Mouse (Mus musculus): ENCODE data around the gene Gcgr. TPM values are rescaled to one million over a fixed set of nuclear protein-coding genes. Genes with fewer than 3 reads are reported as not detected.

The Gcgr gene
- total and polyA plus RNA-seq, 3 experiments, result not detected

GRCm38 (mm10) chr11:120560952-120561728, 30.6 kb downstream of the Gcgr start:
- no peaks in the 10 kb centered on the region for H3K9me3 ChIP-seq (replicated peaks; ENCODE audit: insufficient read depth, low read length)
- H3K79me2 ChIP-seq (ENCODE audit: control insufficient read depth, insufficient read depth, low read length, poor library complexity), result no peaks in the 10 kb centered on the region

GRCm38 (mm10) chr11:120562949-120563348, 32.5 kb downstream of the Gcgr start:
- no peak for DNase-seq (ENCODE audit: low read depth, low spot score)
- Histone ChIP-seq H3K27me3 (ENCODE audit: control insufficient read depth in 1 of 2, insufficient read depth in 2 of 2, low read length in 2 of 2) (no peaks in the 10 kb centered on the region), H3K4me1 (ENCODE audit: control insufficient read depth in 1 of 2, insufficient read depth in 2 of 2, low read length in 2 of 2) (no peaks in the 10 kb centered on the region), H3K9ac (ENCODE audit: control insufficient read depth, low read depth, low read length, poor library complexity, severe bottlenecking) (no peak overlapping the region), H3K27ac (ENCODE audit: control insufficient read depth, low read depth, low read length) (no peak overlapping the region), H3K79me2 (ENCODE audit: control insufficient read depth, insufficient read depth, low read length, poor library complexity) (peaks cover 3% of the 10 kb centered on the region; the same call in 1 of the 2 replicates), H3K36me3 (ENCODE audit: control insufficient read depth in 1 of 2, insufficient read depth in 2 of 2, low read length in 2 of 2) (peaks cover 0 to 45% of the 10 kb centered on the region in 2 experiments; a peak in 3 of 4 replicates), H3K4me3 (ENCODE audit: control insufficient read depth in 1 of 2, insufficient read depth in 1 of 2, low read depth in 2 of 2, low read length in 2 of 2) (no peak overlapping the region), H3K9me3 (replicated peaks; ENCODE audit: insufficient read depth, low read length) (no peaks in the 10 kb centered on the region)
- TF ChIP-seq MAFK (IDR thresholded peaks at IDR 0.05; ENCODE audit: borderline replicate concordance, low read depth, low read length) (no peak), E2F4 (IDR thresholded peaks at IDR 0.05; ENCODE audit: borderline replicate concordance, low read depth, low read length) (no peak), ZC3H11A (IDR thresholded peaks at IDR 0.05; ENCODE audit: low read depth, low read length) (no peak), UBTF (IDR thresholded peaks at IDR 0.05; ENCODE audit: borderline replicate concordance, insufficient read depth, low read depth, low read length) (no peak), USF2 (IDR thresholded peaks at IDR 0.05; ENCODE audit: borderline replicate concordance in 1 of 2, insufficient read depth in 1 of 2, low read depth in 1 of 2, low read length in 2 of 2) (no peak)

More at GRCm38 (mm10) chr11:120560952-120561728, 30.6 kb downstream of the Gcgr start:
- Histone ChIP-seq H3K4me1 (ENCODE audit: control insufficient read depth in 1 of 2, insufficient read depth in 2 of 2, low read length in 2 of 2) (no peaks in the 10 kb centered on the region), H3K4me3 (ENCODE audit: control insufficient read depth in 1 of 2, insufficient read depth in 1 of 2, low read depth in 2 of 2, low read length in 2 of 2) (no peak overlapping the region), H3K27ac (ENCODE audit: control insufficient read depth, low read depth, low read length) (no peak overlapping the region), H3K36me3 (ENCODE audit: control insufficient read depth in 1 of 2, insufficient read depth in 2 of 2, low read length in 2 of 2) (peaks cover 0 to 33% of the 10 kb centered on the region in 2 experiments; a peak in 2 of 4 replicates), H3K27me3 (ENCODE audit: control insufficient read depth in 1 of 2, insufficient read depth in 2 of 2, low read length in 2 of 2) (no peaks in the 10 kb centered on the region), H3K9ac (ENCODE audit: control insufficient read depth, low read depth, low read length, poor library complexity, severe bottlenecking) (no peak overlapping the region)
- no peak for DNase-seq (ENCODE audit: low read depth, low spot score)
- TF ChIP-seq ELF1 (IDR thresholded peaks at IDR 0.05; ENCODE audit: low read depth, low read length), result no peak
- TF ChIP-seq E2F4 (IDR thresholded peaks at IDR 0.05; ENCODE audit: borderline replicate concordance, low read depth, low read length), result no peak
- TF ChIP-seq NRF1 (IDR thresholded peaks at IDR 0.05; ENCODE audit: insufficient read depth, low read depth, low read length, poor library complexity, severe bottlenecking), result no peak
- TF ChIP-seq POLR2A (IDR thresholded peaks at IDR 0.05; ENCODE audit: control insufficient read depth in 1 of 2, insufficient read depth in 1 of 2, low read depth in 1 of 2, low read length in 2 of 2, poor library complexity in 1 of 2), result no peak; a peak in 1 of 4 replicates
- no peak for TF ChIP-seq MEF2A (IDR thresholded peaks at IDR 0.05; ENCODE audit: extremely low read depth, insufficient replicate concordance, low read depth, low read length, poor library complexity, severe bottlenecking)
- TF ChIP-seq TCF12 (IDR thresholded peaks at IDR 0.05; ENCODE audit: low read depth, low read length), result no peak
- TF ChIP-seq SIN3A (IDR thresholded peaks at IDR 0.05; ENCODE audit: low read length), result no peak
- TF ChIP-seq TBP (IDR thresholded peaks at IDR 0.05; ENCODE audit: low read depth, low read length), result no peak

Measured in MEL (cell line).